Mouse (Mus musculus): Measurements from ENCODE around the gene Paqr4. TPM values are rescaled to one million over a fixed set of nuclear protein-coding genes. Genes with fewer than 3 reads are reported as not detected.

Paqr4 gene
- polyA plus RNA-seq, 1 experiment from 2014 or later = 26.5 TPM

- WGBS = 90% methylated on average over 3 of the region's 3 CpGs
- H3K9me3 ChIP-seq (ENCODE audit: control insufficient read depth, low read length) = no peaks in the 10 kb centered on the region
- H3K9ac ChIP-seq (ENCODE audit: low read length) = no peak overlapping the region
- no peak overlapping the region for H3K4me2 ChIP-seq (ENCODE audit: low read depth, low read length, severe bottlenecking)
- no peak for ATAC-seq (replicated peaks; ENCODE audit: low FRiP score)
- no peak overlapping the region for H3K27ac ChIP-seq (ENCODE audit: low read depth, low read length)
- H3K4me1 ChIP-seq (replicated peaks; ENCODE audit: control insufficient read depth, insufficient read depth, low read length) = no peaks in the 10 kb centered on the region
- H3K4me3 ChIP-seq (ENCODE audit: low read depth, low read length) = no peak overlapping the region
- no peak for DNase-seq (ENCODE audit: low spot score)
- H3K36me3 ChIP-seq (ENCODE audit: control insufficient read depth, insufficient read depth, low read length) = peaks cover 25% of the 10 kb centered on the region
- no peaks in the 10 kb centered on the region for H3K27me3 ChIP-seq (ENCODE audit: control insufficient read depth, insufficient read depth, low read length)
Observed at GRCm38 (mm10) chr17:23761155-23761554, 20.5 kb upstream of the Paqr4 start.

- Histone ChIP-seq H3K4me1 (replicated peaks; ENCODE audit: control insufficient read depth, insufficient read depth, low read length) (no peaks in the 10 kb centered on the region), H3K27ac (ENCODE audit: low read depth, low read length) (no peak overlapping the region), H3K9me3 (ENCODE audit: control insufficient read depth, low read length) (no peaks in the 10 kb centered on the region), H3K27me3 (ENCODE audit: control insufficient read depth, insufficient read depth, low read length) (no peaks in the 10 kb centered on the region), H3K4me2 (ENCODE audit: low read depth, low read length, severe bottlenecking) (no peak overlapping the region), H3K36me3 (ENCODE audit: control insufficient read depth, insufficient read depth, low read length) (peaks cover 30% of the 10 kb centered on the region), H3K4me3 (ENCODE audit: low read depth, low read length) (no peak overlapping the region), H3K9ac (ENCODE audit: low read length) (no peak overlapping the region)
- WGBS = 90% methylated on average over 9 of the region's 9 CpGs
- no peak for DNase-seq (ENCODE audit: low spot score)
- ATAC-seq (replicated peaks; ENCODE audit: low FRiP score) = no peak
Observed at GRCm38 (mm10) chr17:23760231-23760630, 19.6 kb upstream of the Paqr4 start.

- Histone ChIP-seq H3K27ac (ENCODE audit: low read depth, low read length) (no peak overlapping the region), H3K9ac (ENCODE audit: low read length) (no peak overlapping the region), H3K27me3 (ENCODE audit: control insufficient read depth, insufficient read depth, low read length) (no peaks in the 10 kb centered on the region), H3K4me3 (ENCODE audit: low read depth, low read length) (no peak overlapping the region), H3K36me3 (ENCODE audit: control insufficient read depth, insufficient read depth, low read length) (peaks cover 31% of the 10 kb centered on the region), H3K4me2 (ENCODE audit: low read depth, low read length, severe bottlenecking) (no peak overlapping the region), H3K9me3 (ENCODE audit: control insufficient read depth, low read length) (no peaks in the 10 kb centered on the region), H3K4me1 (replicated peaks; ENCODE audit: control insufficient read depth, insufficient read depth, low read length) (no peaks in the 10 kb centered on the region)
- no peak for DNase-seq (ENCODE audit: low spot score)
- 82% methylated on average over 8 of the region's 8 CpGs for WGBS
- no peak for ATAC-seq (replicated peaks; ENCODE audit: low FRiP score)
Observed at GRCm38 (mm10) chr17:23758801-23759200, 18.1 kb upstream of the Paqr4 start.

- Histone ChIP-seq H3K36me3 (ENCODE audit: control insufficient read depth, insufficient read depth, low read length) (peaks cover 36% of the 10 kb centered on the region), H3K4me1 (replicated peaks; ENCODE audit: control insufficient read depth, insufficient read depth, low read length) (no peaks in the 10 kb centered on the region), H3K27ac (ENCODE audit: low read depth, low read length) (no peak overlapping the region), H3K9me3 (ENCODE audit: control insufficient read depth, low read length) (no peaks in the 10 kb centered on the region), H3K27me3 (ENCODE audit: control insufficient read depth, insufficient read depth, low read length) (no peaks in the 10 kb centered on the region), H3K4me2 (ENCODE audit: low read depth, low read length, severe bottlenecking) (no peak overlapping the region), H3K9ac (ENCODE audit: low read length) (no peak overlapping the region), H3K4me3 (ENCODE audit: low read depth, low read length) (no peak overlapping the region)
- DNase-seq (ENCODE audit: low spot score) (no peak), ATAC-seq (replicated peaks; ENCODE audit: low FRiP score) (no peak)
- WGBS = 95% methylated on average over 9 of the region's 9 CpGs
Observed at GRCm38 (mm10) chr17:23757581-23757980, 16.9 kb upstream of the Paqr4 start.

- H3K4me1 ChIP-seq (replicated peaks; ENCODE audit: control insufficient read depth, insufficient read depth, low read length) = no peaks in the 10 kb centered on the region
- 96% methylated on average over 13 of the region's 13 CpGs for WGBS
- no peak overlapping the region for H3K4me2 ChIP-seq (ENCODE audit: low read depth, low read length, severe bottlenecking)
- no peaks in the 10 kb centered on the region for H3K9me3 ChIP-seq (ENCODE audit: control insufficient read depth, low read length)
- no peaks in the 10 kb centered on the region for H3K27me3 ChIP-seq (ENCODE audit: control insufficient read depth, insufficient read depth, low read length)
- no peak overlapping the region for H3K27ac ChIP-seq (ENCODE audit: low read depth, low read length)
- no peak overlapping the region for H3K4me3 ChIP-seq (ENCODE audit: low read depth, low read length)
- peaks cover 32% of the 10 kb centered on the region for H3K36me3 ChIP-seq (ENCODE audit: control insufficient read depth, insufficient read depth, low read length)
- ATAC-seq (replicated peaks; ENCODE audit: low FRiP score) = no peak
- DNase-seq (ENCODE audit: low spot score) = no peak
- H3K9ac ChIP-seq (ENCODE audit: low read length) = no peak overlapping the region
Observed at GRCm38 (mm10) chr17:23755689-23756088, 15.0 kb upstream of the Paqr4 start.

- peaks cover 10% of the 10 kb centered on the region for H3K4me1 ChIP-seq (replicated peaks; ENCODE audit: control insufficient read depth, insufficient read depth, low read length)
- peaks cover 6% of the 10 kb centered on the region; the same call in 1 of the 2 replicates for H3K36me3 ChIP-seq (ENCODE audit: control insufficient read depth, insufficient read depth, low read length)
- WGBS = 80% methylated on average over 11 of the region's 11 CpGs
- no peak overlapping the region for H3K9ac ChIP-seq (ENCODE audit: low read length)
- no peak overlapping the region for H3K4me2 ChIP-seq (ENCODE audit: low read depth, low read length, severe bottlenecking)
- ATAC-seq (replicated peaks; ENCODE audit: low FRiP score) (no peak), DNase-seq (ENCODE audit: low spot score) (no peak)
- H3K4me3 ChIP-seq (ENCODE audit: low read depth, low read length) = no peak overlapping the region
- H3K27me3 ChIP-seq (ENCODE audit: control insufficient read depth, insufficient read depth, low read length) = peaks cover 19% of the 10 kb centered on the region
- H3K9me3 ChIP-seq (ENCODE audit: control insufficient read depth, low read length) = no peaks in the 10 kb centered on the region
- no peak overlapping the region for H3K27ac ChIP-seq (ENCODE audit: low read depth, low read length)
Observed at GRCm38 (mm10) chr17:23749400-23750191, 8.9 kb upstream of the Paqr4 start.

GRCm38 (mm10) chr17:23748631-23749391 lies 8.1 kb upstream of the Paqr4 start:
- Histone ChIP-seq H3K27ac (ENCODE audit: low read depth, low read length) (no peak overlapping the region), H3K9ac (ENCODE audit: low read length) (no peak overlapping the region), H3K4me3 (ENCODE audit: low read depth, low read length) (no peak overlapping the region), H3K4me2 (ENCODE audit: low read depth, low read length, severe bottlenecking) (no peak overlapping the region), H3K4me1 (replicated peaks; ENCODE audit: control insufficient read depth, insufficient read depth, low read length) (peaks cover 13% of the 10 kb centered on the region), H3K9me3 (ENCODE audit: control insufficient read depth, low read length) (no peaks in the 10 kb centered on the region), H3K36me3 (ENCODE audit: control insufficient read depth, insufficient read depth, low read length) (peaks cover 6% of the 10 kb centered on the region; the same call in 1 of the 2 replicates), H3K27me3 (ENCODE audit: control insufficient read depth, insufficient read depth, low read length) (peaks cover 27% of the 10 kb centered on the region)
- WGBS = 43% methylated on average over 10 of the region's 10 CpGs
- DNase-seq (ENCODE audit: low spot score) (no peak), ATAC-seq (replicated peaks; ENCODE audit: low FRiP score) (no peak)

GRCm38 (mm10) chr17:23748026-23748425 lies 7.4 kb upstream of the Paqr4 start:
- Histone ChIP-seq H3K4me2 (ENCODE audit: low read depth, low read length, severe bottlenecking) (no peak overlapping the region), H3K27me3 (ENCODE audit: control insufficient read depth, insufficient read depth, low read length) (peaks cover 35% of the 10 kb centered on the region), H3K27ac (ENCODE audit: low read depth, low read length) (no peak overlapping the region), H3K9ac (ENCODE audit: low read length) (no peak overlapping the region), H3K4me1 (replicated peaks; ENCODE audit: control insufficient read depth, insufficient read depth, low read length) (peaks cover 13% of the 10 kb centered on the region), H3K9me3 (ENCODE audit: control insufficient read depth, low read length) (no peaks in the 10 kb centered on the region), H3K4me3 (ENCODE audit: low read depth, low read length) (no peak overlapping the region), H3K36me3 (ENCODE audit: control insufficient read depth, insufficient read depth, low read length) (peaks cover 4% of the 10 kb centered on the region; the same call in 1 of the 2 replicates)
- ATAC-seq (replicated peaks; ENCODE audit: low FRiP score) = 0 out of 2 replicates have a peak, but pooled peaks have one; percentile 16
- DNase-seq (ENCODE audit: low spot score) = no peak
- 47% methylated on average over 6 of the region's 6 CpGs for WGBS

All from forebrain, embryonic 11.5 days (tissue).